Mouse (Mus musculus) bone marrow macrophage, adult 2 months (primary cell): ENCODE data around the gene Dlgap1.

Experiments used
- CTCF ChIP-seq: IDR thresholded peaks from 2 replicates; pipeline ENCODE4 v1.5.1; 2012; ENCODE audit warnings: low read depth, mild to moderate bottlenecking, low read length, moderate library complexity
- POLR2A ChIP-seq: IDR thresholded peaks from 2 replicates; pipeline ENCODE4 v1.6.1; 2012; ENCODE audit warnings: mild to moderate bottlenecking, low read depth, low read length, borderline replicate concordance

DNA sequence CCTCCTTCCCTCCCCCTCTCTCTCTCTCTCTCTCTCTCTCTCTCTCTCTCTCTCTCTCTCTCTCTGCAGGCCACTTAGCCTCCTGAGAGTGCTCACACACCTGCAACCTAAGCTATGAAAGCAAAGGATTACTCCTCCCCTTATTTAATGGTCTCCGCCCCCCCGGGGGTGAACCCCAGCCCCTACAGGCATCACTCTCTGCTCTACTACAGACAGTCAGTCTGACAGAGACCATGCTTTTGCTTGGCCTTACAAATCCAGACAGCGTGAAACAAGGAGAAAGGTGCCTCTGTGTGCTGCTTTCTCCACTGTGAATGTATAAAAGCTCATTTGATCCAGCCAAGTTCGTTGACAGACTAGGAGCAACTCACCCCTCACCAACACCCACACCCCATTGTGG is 497.5 kb downstream of the Dlgap1 start:
- no peak for TF ChIP-seq POLR2A
- no peak for TF ChIP-seq CTCF
